In genomic region chr12:81712618-81713017, GRCm38 (mm10) we compare ENCODE assay signal across 17 mouse cellular contexts.
"Had no signal": no experiment of that assay in that cellular context is flagged by ENCODE, and none has a peak within 500 bp of the region (broad histone marks: within the 10 kb centered on the region; RNA-seq: fewer than 3 reads in every experiment).

No protein-coding gene starts in this region.

- H3K9me3 ChIP-seq: intestine, embryonic 15.5 days; kidney, embryonic 15.5 days; limb, embryonic 15.5 days had no signal

- H3K36me3 ChIP-seq: intestine, embryonic 15.5 days; kidney, embryonic 15.5 days; limb, embryonic 12.5 days; limb, embryonic 15.5 days had no signal

- ATAC-seq: hindbrain, embryonic 16.5 days; intestine, embryonic 15.5 days; liver, postnatal 0 days had no signal

- H3K4me1 ChIP-seq: intestine, embryonic 15.5 days; kidney, embryonic 15.5 days; limb, embryonic 12.5 days; limb, embryonic 15.5 days had no signal

- DNase-seq: kidney, adult 11 months; kidney, adult 8-10 months; kidney, postnatal 10 days; kidney, postnatal 36 days; left cerebral cortex, postnatal 4 days; liver, postnatal 0 days; lung, postnatal 4 days; midbrain, embryonic 14.5 days; thymus, postnatal 25 days had no signal

- H3K9ac ChIP-seq: intestine, embryonic 15.5 days; kidney, embryonic 15.5 days; limb, embryonic 12.5 days; limb, embryonic 15.5 days; liver, embryonic 14.5 days; liver, postnatal 0 days had no signal

- H3K27me3 ChIP-seq: intestine, embryonic 15.5 days; kidney, embryonic 15.5 days; limb, embryonic 12.5 days; limb, embryonic 15.5 days had no signal

- H3K4me3 ChIP-seq: intestine, embryonic 15.5 days; kidney, embryonic 15.5 days; limb, embryonic 12.5 days; limb, embryonic 15.5 days had no signal

- H3K4me2 ChIP-seq: intestine, embryonic 15.5 days; kidney, embryonic 15.5 days; limb, embryonic 12.5 days; limb, embryonic 15.5 days; liver, embryonic 11.5 days; midbrain, embryonic 11.5 days had no signal

- H3K27ac ChIP-seq: intestine, embryonic 15.5 days; kidney, embryonic 15.5 days; limb, embryonic 12.5 days; limb, embryonic 15.5 days; liver, embryonic 14.5 days had no signal
